Mouse (Mus musculus) embryo, embryonic 9.5 days (tissue): ENCODE results near the gene Nacc1.
A peak's percentile ranks its signal among the peaks of the same experiment; 100 is the strongest.
"Not testable (repeated sequence)": the region's sequence is repeated elsewhere in the genome, so short reads cannot be mapped to it uniquely, and the experiment has no call there.

Experiments used
- DNase-seq: peaks from one replicate; pipeline ENCODE4 v3.0.0-alpha.2; 2017; ENCODE audit errors: extremely low spot score

The Nacc1 gene

GRCm38 (mm10) chr8:84640617-84641294, 46.9 kb downstream of the Nacc1 start:
- no peak for DNase-seq

GRCm38 (mm10) chr8:84640010-84640588, 47.6 kb downstream of the Nacc1 start:
- DNase-seq, result no peak

DNA sequence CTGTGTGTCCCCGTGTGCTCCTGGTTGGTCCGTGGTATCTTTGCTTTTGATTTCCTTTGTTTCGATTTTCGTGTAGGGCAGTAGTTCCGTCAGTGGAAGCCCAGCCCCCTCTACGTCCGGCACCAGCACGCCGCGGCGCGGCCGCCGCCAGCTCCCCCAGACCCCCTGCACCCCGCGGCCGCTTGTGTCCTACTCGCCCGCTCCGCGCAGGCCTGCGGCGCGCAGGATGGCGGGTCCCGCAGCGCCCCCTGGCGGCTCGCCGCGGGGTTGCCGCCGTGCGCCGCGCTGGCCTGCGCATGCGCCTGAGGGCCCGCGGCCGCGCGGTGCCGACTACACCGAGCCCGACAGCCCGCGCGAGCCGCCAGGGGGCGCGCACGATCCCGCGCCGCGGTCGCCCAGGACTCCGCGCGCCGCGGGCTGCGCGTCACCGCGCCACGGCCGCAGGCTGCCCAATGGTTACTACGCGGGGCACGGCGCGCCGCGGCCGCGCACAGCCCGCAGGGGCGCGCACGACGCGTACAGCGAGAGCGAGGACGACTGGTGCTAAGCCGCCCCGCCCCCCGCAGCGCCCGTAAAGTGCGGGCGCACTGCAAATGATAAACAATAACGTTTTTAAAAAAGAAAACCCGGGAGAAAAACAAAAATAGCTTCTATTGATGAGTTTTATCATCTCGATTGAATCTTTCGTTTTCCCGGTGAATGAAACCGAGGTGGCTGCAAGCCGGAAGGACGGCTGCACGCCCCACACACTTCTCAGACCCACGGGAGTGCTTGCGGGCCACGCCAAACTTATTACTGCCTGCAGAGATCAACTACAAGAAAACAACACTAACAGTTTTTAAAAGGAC, 48.3 kb downstream of the Nacc1 start:
- peak; percentile 91 for DNase-seq

GRCm38 (mm10) chr8:84638555-84639161, 49.0 kb downstream of the Nacc1 start:
- peak; percentile 60 for DNase-seq

DNA sequence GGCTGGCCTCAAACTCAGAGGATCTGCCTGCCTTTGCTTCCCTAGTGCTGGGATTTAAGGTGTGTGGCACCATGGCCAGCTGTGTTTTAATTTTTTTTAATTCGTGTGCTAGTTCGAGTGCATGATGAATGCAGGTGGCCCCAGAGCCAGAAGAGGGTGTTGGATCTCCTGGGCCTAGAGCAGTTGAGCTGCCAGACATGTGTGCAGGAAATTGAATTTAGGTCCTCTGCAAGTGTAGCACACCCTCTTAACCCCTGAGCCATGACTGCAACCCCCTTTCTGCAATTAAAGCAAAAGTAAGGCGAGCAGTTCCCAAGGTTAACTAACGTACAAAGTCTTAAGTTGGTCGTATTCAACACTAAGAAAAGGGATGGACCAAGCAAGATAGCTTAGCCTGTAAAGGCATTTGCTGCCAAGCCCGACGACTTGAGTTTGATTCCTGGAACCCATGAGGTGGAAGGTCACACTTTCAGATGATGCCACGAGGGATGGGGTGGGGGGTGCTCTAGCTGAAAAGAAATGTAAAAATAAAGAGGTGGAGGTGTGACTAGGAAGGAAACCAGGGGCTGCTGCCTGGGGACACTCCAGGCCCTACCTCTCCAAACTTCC, 49.6 kb downstream of the Nacc1 start:
- no peak for DNase-seq

GRCm38 (mm10) chr8:84636051-84636691, 51.5 kb downstream of the Nacc1 start:
- no peak for DNase-seq

DNA sequence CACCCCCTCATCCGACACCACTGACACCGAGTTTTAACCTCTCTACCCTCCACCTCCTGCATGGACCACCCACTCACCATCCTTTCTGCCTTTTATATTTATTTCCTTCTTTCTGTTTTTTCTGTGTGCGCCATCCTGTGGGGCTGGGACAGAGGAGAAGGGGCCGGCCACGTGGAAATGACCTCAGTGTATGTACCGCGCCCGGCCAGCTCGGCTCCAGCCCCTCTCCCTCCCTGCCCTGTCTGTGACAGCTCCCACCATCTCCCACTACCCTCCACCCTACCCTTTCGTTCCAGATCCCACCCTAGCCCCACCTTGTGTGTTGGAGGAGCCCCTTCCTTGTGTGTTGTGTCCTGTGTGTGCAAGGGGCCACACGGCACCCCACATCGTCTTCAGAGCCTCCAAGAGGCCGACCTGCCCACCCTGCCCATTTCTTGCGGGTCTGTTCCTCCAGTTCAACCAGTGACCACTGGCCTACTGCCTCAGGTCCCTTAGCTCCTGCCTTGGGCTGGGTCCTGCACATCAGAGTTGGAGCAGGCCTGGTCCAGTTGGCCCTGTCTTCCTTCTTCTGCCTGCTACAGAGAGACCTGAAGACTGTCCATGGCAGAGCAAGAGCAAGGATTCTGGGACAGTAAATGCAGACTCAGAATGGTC, 52.1 kb downstream of the Nacc1 start:
- DNase-seq, result no peak

DNA sequence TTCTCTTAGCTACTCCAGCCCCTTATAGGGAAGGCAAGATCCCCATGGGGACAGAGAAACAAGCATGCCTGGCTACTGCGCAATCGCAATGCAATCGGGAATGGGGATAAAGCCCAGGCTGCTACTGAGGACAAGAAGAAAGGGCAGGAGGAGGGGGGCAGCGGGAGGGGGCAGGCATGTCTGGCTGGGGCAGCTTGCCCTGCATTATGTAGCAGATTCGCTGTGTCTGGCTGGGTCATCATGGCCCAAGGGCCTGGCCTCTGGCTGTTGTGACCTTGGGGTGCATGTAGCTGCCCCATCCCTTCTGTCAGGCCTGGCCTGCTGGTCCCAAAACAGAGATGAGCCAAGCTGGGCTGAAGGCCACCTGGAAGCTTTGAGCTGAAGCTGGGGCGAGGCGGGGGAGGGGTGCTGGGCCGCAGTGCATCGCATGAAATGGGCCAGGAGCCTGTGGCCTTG, 52.8 kb downstream of the Nacc1 start:
- no peak for DNase-seq

DNA sequence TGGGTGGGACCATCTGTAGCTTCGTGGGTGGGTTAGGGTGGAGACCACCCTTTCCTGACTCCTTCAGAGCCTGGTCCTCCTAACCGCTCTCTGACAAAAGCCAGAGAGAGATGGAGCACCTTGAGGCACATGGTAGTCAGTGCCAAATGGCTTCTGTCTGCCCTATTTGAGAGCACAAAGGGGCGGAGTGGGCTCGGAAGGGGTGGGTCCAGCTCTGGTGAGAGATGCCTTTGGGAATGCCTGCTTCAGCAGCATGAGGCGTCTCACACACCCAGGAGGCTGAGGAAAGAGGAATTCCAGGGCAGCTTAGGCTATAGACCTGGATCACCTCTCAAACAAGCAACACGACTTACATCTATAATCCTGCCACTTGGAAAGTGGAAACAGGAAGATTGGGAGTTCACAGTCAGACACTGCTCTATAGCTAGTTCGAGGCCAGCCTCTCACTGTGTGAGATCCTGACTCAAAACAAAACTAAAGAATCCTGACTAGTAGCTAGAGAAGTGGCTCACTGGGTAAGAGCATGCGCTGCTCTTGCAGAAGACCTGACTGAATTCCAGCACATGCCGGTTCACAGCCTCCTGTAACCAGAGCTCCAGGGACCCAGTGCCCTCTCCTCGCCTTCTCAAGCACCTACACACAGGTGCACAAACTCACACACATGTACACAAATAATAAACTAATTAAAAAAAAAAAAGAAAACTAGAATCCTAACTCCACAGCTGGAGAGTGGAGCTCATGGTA, 53.6 kb downstream of the Nacc1 start:
- no peak for DNase-seq

DNA sequence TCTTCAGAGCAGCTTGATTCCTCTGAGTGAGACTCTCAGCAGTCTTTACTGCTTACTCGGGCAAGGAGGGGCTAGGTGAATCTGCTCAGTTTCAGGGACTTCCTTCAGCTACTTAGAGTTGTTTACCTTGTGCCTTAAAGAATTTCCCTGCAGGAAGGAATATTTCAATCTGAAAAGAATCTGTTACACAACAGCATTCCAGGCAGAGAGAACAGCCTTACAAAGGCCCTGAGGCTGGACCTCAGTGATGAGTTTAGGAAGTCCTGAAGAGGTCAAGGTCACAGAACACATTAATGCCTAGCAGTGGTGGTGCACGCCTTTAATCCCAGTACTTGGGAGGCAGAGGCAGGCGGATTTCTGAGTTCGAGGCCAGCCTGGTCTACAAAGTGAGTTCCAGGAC, 55.8 kb downstream of the Nacc1 start:
- DNase-seq, result no peak

DNA sequence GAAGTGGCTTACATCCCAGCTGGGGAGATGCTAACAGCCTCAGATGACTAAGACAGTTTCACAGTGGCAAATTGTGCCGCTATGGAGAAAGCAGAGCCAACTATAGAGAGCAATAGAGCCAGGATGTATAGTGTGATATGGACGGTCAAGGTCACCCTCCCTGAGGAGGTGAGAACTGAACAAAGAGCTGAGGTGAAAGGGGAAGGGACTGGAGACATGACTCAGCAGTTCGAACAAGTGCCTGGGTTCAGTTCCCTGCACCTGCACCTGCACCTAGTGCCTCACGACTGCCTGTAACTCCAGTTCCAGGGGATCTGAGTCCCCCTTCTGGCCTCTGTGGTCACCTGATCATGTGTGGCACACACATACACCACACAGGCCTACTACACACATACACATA, 57.5 kb downstream of the Nacc1 start:
- DNase-seq, result no peak

DNA sequence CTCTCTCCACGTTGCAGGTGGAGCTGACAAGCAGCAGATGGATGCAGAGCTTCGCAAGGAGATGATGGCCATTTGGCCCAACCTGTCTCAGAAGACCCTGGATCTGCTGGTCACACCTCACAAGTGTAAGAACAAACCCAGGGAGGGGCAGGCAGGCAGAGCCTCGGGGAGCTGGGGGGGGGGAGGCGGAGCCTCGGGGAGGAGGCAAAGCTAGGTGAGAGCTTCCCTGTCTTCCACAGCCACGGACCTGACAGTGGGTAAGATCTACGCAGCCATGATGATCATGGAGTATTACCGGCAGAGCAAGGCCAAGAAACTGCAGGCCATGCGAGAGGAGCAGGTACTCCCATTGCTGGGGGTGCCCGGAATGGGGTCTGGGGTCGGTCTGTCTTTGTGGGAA, 58.1 kb downstream of the Nacc1 start:
- no peak for DNase-seq

- DNase-seq, result not testable (repeated sequence)
Observed at GRCm38 (mm10) chr8:84623425-84623824, 64.2 kb downstream of the Nacc1 start.

DNA sequence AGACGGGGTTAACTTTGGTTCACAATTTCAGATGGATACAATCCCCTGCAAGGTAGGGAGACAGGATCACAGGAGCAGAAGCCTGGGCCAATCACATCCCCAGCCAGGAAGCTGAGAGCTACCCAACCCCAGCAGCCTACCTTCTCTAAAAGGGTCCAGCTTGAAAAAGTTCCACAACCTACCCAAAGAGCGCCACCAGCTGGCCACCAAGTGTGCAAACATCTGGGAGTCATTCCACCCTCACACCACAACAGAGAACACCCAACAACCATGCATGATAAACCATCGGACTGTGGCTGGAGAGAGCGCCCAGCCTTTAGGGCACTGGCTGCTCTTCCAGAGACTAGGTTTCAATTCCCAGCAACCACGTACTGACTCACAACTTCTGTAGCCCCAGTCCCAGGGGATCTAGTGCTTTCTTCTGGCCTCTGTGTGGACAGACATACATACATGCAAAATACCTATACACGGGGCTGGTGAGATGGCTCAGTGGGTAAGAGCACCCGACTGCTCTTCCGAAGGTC, 66.5 kb downstream of the Nacc1 start:
- no peak for DNase-seq
